Mouse (Mus musculus): ENCODE data around the gene Adamtsl3.

The Adamtsl3 gene

GRCm38 (mm10) chr7:82335211-82336121 lies at the start of gene Adamtsl3:
Gene Adamtsl3, plus strand, starts transcription at chr7:82335694.
- no peak for DNase-seq

- no peak for DNase-seq
Observed at GRCm38 (mm10) chr7:82287242-82287641, 48.3 kb upstream of the Adamtsl3 start.

GRCm38 (mm10) chr7:82293441-82293840 lies 42.1 kb upstream of the Adamtsl3 start:
- DNase-seq = no peak

- no peak for DNase-seq
Observed at GRCm38 (mm10) chr7:82294083-82294482, 41.4 kb upstream of the Adamtsl3 start.

GRCm38 (mm10) chr7:82294611-82295010 lies 40.9 kb upstream of the Adamtsl3 start:
- no peak for DNase-seq

- no peak for DNase-seq
Observed at GRCm38 (mm10) chr7:82308398-82308797, 27.1 kb upstream of the Adamtsl3 start.

- DNase-seq = no peak
Observed at GRCm38 (mm10) chr7:82318515-82318914, 17.0 kb upstream of the Adamtsl3 start.

GRCm38 (mm10) chr7:82326616-82327015 lies 8.9 kb upstream of the Adamtsl3 start:
- no peak for DNase-seq

- DNase-seq = no peak
Observed at GRCm38 (mm10) chr7:82327201-82327600, 8.3 kb upstream of the Adamtsl3 start.

GRCm38 (mm10) chr7:82327881-82328280 lies 7.6 kb upstream of the Adamtsl3 start:
- DNase-seq = no peak

GRCm38 (mm10) chr7:82329831-82330230 lies 5.7 kb upstream of the Adamtsl3 start:
- no peak for DNase-seq

GRCm38 (mm10) chr7:82330860-82331259 lies 4.6 kb upstream of the Adamtsl3 start:
- DNase-seq = no peak

GRCm38 (mm10) chr7:82334000-82334399 lies 1.5 kb upstream of the Adamtsl3 start:
- DNase-seq = no peak

- DNase-seq = no peak
Observed at GRCm38 (mm10) chr7:82336132-82336531, 638 bp downstream of the Adamtsl3 start.

- no peak for DNase-seq
Observed at GRCm38 (mm10) chr7:82338121-82338520, 2.6 kb downstream of the Adamtsl3 start.

GRCm38 (mm10) chr7:82338532-82338931 lies 3.0 kb downstream of the Adamtsl3 start:
- no peak for DNase-seq

GRCm38 (mm10) chr7:82339214-82339613 lies 3.7 kb downstream of the Adamtsl3 start:
- no peak for DNase-seq

- no peak for DNase-seq
Observed at GRCm38 (mm10) chr7:82341476-82341875, 6.0 kb downstream of the Adamtsl3 start.

GRCm38 (mm10) chr7:82346706-82347105 lies 11.2 kb downstream of the Adamtsl3 start:
- no peak for DNase-seq

- no peak for DNase-seq
Observed at GRCm38 (mm10) chr7:82349796-82350195, 14.3 kb downstream of the Adamtsl3 start.

- DNase-seq = no peak
Observed at GRCm38 (mm10) chr7:82350421-82350820, 14.9 kb downstream of the Adamtsl3 start.

GRCm38 (mm10) chr7:82359146-82359545 lies 23.7 kb downstream of the Adamtsl3 start:
- DNase-seq = no peak

- DNase-seq = no peak
Observed at GRCm38 (mm10) chr7:82359674-82360073, 24.2 kb downstream of the Adamtsl3 start.

- no peak for DNase-seq
Observed at GRCm38 (mm10) chr7:82360186-82360585, 24.7 kb downstream of the Adamtsl3 start.

GRCm38 (mm10) chr7:82361127-82361526 lies 25.6 kb downstream of the Adamtsl3 start:
- DNase-seq = no peak

All from spleen, adult 18-20 months (tissue).